Mouse (Mus musculus) MN1 (cell line): ENCODE measurements around the gene Ap4b1.
"Not testable (repeated sequence)": the region's sequence is repeated elsewhere in the genome, so short reads cannot be mapped to it uniquely, and the experiment has no call there.

Experiments
- DNase-seq: peaks from one replicate; pipeline ENCODE4 v3.0.0-alpha.2; 2016; ENCODE audit warnings: low spot score

The Ap4b1 gene

GRCm38 (mm10) chr3:103808891-103809798, at the start of gene Ap4b1, which contains the start of the genes Dclre1b and Gm43064:
Gene Ap4b1, plus strand, starts transcription at chr3:103809520.
Gene Dclre1b, minus strand, starts transcription at chr3:103809444.
Gene Gm43064, plus strand, starts transcription at chr3:103809573.
- DNase-seq = peak; percentile 95

- DNase-seq = no peak
Measured at GRCm38 (mm10) chr3:103766789-103767188, 42.5 kb upstream of the Ap4b1 start.

DNA sequence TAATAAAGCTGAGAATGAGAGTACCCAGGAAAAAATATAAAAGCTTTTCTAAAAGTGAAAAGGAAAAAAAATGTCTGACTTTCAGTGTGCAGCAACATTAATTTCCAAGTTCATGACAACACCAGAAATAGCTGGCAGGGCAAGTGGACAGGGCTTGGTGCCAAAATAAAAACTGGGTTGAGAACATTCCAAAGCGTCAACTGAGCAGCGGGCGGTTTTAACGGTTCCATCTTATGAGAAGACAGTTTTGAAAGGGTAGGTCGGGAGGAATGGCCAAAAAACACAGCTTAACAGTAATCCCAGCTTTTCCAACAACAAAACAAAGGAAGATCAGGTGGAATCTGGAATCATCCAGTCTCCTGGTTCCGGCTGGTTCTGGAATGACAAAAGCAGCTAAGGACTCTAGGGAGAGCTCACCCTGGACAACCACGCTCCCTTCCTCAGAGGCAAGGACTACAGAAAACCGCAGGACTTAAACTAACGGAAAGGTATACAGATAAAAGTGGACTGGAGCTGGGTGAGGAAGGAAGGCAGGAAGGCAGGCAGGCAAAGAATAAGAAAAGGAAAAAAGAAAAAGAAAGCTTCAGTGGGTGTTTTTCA, 37.7 kb upstream of the Ap4b1 start:
- no peak for DNase-seq

GRCm38 (mm10) chr3:103772846-103773245, 36.5 kb upstream of the Ap4b1 start:
- DNase-seq = no peak

DNA sequence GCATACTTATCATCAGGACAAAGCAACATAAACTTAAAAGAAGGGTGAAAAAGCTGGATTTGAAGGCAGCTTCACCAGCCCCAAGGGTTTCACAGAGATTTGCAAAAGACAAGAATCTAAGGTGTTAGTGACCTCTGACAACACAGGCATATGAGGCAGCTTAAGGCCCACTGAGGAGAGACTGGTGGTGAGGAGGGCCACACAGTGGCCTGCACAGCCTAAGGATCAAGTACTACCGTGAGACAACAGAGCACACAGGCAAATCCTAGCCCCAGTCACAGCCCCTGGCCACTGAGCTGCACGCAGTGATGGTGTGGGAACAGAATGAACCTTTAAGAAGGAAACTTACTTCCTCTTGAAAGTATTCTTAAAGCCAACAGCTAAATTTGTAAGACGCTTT, 35.8 kb upstream of the Ap4b1 start:
- DNase-seq = no peak

GRCm38 (mm10) chr3:103774009-103774408, 35.3 kb upstream of the Ap4b1 start:
- no peak for DNase-seq

DNA sequence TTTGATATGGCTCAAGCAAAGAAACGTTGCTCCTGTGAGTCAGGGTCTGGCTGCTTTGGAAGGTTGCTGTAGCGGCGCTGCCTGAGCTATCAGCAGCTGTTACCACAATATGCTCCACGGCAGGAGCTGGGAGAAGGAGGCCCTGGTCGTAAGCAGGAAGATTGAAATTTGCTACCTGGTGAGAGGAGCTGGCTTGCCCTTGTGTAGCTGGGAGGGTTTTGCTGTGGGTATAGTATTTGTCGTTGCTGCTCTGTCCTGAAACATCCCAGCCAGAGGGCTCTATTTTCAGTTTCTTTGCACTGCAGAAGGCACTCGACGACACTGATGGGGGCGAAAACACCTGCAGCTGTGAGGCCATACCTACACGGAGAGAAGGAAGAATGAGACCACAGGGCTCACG, 31.4 kb upstream of the Ap4b1 start:
- no peak for DNase-seq

- DNase-seq = no peak
Measured at GRCm38 (mm10) chr3:103778660-103779059, 30.7 kb upstream of the Ap4b1 start.

GRCm38 (mm10) chr3:103779183-103779582, 30.1 kb upstream of the Ap4b1 start:
- no peak for DNase-seq

DNA sequence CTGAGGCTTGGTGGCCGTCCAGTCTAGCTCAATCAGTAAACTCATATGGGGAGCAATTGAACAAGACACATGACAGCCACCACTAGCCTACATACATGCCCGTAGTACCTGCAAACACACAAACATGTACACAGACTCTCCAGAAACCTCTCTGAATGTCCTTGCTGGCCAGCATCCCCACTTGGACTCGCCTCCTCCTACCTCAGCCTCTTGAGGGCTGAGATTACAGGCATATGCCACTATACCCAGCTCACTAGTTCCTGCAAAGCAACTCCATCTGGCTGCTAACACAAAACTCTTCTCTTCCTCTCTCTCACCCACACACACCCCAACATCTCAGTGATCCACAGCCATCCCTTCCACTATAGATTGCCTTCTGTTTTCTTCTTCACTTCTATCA, 29.0 kb upstream of the Ap4b1 start:
- no peak for DNase-seq

GRCm38 (mm10) chr3:103780777-103781176, 28.5 kb upstream of the Ap4b1 start:
- no peak for DNase-seq

GRCm38 (mm10) chr3:103782844-103783609, 26.3 kb upstream of the Ap4b1 start:
- no peak for DNase-seq

- no peak for DNase-seq
Measured at GRCm38 (mm10) chr3:103787225-103787624, 22.1 kb upstream of the Ap4b1 start.

- DNase-seq = no peak
Measured at GRCm38 (mm10) chr3:103789096-103789495, 20.2 kb upstream of the Ap4b1 start.

DNA sequence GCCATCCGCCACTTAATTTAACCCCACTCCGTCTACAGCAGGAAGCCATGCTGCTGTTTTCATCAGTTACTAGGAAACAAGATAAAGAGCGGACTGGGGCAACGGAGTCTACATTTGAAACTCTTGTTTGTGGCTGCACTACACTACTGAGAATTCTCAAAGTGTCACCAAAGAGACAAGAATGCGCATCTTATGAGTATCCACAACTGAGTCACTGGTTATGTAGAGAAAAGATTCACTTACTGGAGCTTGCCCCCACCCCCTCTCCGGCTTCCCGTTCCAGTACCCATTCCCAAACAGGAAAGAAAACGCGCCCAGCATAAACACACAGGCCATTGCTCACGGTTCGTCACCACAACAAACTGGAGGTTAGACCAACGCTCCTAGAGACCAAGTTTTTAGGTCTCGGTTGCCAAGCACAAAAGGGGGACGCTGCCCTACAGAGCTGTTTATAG, 19.4 kb upstream of the Ap4b1 start:
- peak; percentile 64 for DNase-seq

GRCm38 (mm10) chr3:103790346-103791145, 18.8 kb upstream of the Ap4b1 start:
- peak; percentile 51 for DNase-seq

DNA sequence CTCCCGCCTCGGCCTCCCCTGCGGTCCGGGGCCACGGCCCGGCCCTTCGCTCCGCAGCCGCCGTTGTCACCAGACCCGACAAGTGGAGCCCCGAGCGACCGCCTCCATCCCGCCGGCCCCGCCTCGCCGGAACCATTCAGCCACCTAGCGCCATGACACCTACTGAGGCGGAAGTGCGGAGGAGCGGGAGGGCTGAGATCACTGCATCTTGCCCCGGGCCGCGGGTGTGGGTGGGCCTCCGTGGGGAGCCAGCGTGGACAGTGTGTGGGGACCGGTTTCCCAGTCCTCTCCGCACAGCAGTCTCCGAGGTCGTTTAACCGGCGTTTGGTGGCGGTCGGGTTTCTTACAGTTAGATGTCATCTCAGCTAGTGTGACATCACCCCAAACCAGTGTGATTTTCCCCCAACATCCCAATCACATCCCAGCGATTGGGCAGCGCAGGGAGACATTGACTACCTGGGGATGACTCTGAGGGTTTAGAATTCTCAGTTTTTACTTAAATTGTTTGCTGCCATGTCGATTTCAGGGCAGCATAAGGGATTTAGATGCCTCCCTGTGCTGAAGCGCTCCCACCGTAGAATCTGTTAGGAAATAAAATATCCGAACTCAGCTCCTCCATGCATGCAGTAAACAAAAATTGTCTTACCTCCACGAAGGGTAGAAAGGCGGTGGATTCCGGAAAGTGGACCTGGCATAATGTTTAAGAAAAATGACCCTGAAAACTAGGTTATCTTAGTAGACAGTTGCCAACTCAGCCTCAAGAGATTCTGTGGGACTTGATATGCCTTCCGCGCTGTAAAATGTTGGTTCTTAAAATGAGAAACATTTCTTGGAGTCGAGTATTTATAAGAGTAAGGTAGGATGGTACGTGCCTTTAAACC, 17.9 kb upstream of the Ap4b1 start, which contains the start of gene Hipk1:
Hipk1 (minus strand) TSS at position 334 of the 881 bp plus-strand sequence.
- DNase-seq = peak; percentile 93

GRCm38 (mm10) chr3:103792111-103792406, 17.3 kb upstream of the Ap4b1 start:
- not testable (repeated sequence) for DNase-seq

- DNase-seq = no peak
Measured at GRCm38 (mm10) chr3:103792566-103792965, 16.8 kb upstream of the Ap4b1 start.

- DNase-seq = no peak
Measured at GRCm38 (mm10) chr3:103796389-103796788, 12.9 kb upstream of the Ap4b1 start.

DNA sequence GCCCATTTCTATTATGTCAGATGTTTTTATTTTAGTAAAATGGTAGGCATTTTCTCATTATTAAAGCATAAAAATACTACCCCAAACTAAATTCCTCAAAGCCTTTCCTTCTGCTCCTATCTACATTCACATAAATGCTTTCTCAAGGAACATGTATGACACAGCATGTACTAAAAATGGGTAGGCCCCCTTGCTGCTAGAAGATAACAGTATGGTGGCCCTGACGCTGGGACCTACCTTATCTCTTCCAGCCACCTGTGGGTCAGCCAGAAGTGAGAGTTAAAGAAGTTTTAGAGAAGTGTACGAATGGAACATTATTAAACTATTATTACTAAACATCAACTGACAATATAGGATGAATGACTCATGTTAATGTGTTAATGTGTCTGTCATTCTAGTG, 9.8 kb upstream of the Ap4b1 start:
- DNase-seq = no peak
